Mouse (Mus musculus) urinary bladder, postnatal 10 days (tissue): ENCODE data around the gene Git1.

Experiments used
- DNase-seq: peaks from one replicate; pipeline ENCODE4 v3.0.0; 2022; ENCODE audit warnings: low spot score

Gene Git1

DNA sequence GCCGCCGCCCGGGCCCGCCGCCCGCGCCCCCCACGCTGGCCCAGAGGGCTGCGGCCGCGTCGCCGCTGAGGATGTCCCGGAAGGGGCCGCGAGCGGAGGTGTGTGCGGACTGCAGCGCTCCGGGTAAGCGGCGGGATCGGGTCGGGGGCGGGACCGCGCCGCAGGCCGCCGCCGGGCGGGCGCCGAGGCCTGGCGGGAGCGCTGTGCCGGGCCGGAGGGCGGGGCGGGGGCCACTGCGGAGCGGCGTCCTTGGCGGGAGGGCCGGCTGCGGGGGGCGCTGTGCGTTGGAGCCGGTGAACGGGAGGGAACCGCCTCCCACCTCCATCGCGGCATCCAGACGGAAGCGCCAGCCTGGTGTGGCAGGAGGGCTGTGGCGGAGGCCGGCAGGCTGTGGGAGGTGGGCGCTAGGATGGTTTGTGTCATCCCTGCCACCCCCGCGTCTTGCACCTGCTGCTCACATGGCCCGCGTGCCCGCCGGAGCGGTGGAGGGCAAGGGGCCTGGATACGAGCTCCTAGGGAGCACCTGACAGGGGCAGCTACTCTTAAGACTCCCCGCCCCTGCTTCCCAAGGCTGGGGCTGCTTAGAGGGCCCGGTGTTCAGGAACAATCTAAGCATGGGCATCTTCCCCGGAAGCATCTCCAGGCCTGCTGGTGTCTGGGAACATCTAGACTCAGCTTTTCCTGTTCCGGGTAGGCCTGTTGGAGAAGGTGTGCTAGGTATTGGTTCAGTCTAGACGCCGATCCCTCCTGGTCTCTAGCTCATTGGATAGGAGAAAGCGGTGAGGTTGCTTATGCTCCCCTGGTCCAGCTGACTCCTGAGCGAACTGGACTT lies at the start of gene Git1:
Git1 (plus strand) TSS at position 51 of the 832 bp plus-strand sequence.
- DNase-seq: no peak

DNA sequence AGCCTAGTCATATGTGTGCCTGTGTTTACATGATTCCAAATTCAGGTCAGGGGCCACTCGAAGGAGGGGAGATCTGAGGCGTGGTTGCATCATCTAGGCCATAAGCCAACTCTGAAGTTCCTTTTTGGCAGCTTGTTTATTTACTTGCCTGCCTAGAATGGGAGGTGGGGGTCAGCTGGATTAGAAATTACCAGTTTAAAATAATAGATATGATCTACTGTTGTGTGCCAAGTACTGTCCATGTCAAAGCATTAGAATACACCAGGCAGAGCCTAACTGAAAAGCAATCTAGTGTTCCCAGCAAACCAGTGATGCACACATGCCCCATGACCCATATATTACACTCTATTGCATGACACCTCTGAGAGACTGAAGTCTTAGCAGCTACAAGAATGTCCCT lies 48.4 kb upstream of the Git1 start:
- no peak for DNase-seq

DNA sequence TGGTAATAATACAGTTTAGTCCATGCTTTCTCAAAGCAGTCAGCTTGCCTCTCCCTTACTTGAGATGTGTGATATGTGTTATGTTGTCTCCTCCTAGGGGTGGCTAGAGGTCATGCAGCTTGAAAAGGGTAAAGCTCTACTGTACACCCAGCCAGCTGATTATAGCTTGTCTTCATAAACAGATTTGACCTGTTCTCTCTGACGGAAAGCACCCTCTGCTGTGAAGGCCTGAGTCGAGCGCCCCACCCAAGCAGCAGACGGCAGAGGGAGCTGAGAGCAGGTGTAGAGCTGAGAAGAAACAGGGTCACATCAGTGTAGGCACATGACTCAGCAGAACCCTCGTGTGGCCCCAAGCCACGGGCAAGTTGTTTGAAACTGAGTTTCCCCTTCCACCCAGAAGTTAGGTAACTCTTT lies 46.7 kb upstream of the Git1 start:
- DNase-seq: no peak

DNA sequence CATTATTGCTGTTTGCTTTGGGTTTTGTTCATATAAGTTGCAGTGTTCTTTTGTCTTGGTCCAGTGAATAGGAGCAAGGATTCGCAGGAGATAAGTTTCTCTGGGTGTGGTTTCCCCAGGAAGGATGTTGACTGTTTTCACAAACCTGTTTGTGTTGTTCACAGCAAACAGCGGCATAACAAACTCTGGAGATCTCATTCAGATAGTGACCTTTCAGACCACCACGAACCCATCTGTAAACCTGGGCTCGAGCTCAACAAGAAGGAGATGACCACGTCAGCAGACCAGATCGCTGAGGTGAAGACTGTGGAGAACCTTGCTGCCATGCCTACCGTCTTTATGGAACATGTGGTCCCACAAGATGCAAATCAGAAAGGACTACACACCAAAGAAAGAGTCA lies 44.1 kb upstream of the Git1 start:
- DNase-seq: no peak

DNA sequence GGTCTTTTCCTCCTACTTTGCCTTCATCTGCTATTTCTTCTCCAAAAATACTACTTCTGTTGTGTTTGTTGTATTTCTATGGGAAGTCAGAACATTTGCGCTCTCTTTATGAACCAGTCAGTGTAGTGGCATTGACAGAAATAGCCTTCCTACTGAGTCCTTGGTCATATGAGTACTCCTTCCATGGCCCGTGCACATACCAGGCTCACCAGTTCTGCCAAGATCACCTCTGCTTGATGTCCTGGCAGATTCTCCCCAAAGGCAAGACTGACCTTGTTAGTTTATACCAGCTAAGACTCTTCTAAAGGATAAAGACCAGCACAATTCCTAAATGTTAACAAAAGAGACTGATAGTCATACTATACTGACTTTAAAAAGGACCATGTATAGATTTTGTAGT lies 41.7 kb upstream of the Git1 start:
- DNase-seq: no peak

DNA sequence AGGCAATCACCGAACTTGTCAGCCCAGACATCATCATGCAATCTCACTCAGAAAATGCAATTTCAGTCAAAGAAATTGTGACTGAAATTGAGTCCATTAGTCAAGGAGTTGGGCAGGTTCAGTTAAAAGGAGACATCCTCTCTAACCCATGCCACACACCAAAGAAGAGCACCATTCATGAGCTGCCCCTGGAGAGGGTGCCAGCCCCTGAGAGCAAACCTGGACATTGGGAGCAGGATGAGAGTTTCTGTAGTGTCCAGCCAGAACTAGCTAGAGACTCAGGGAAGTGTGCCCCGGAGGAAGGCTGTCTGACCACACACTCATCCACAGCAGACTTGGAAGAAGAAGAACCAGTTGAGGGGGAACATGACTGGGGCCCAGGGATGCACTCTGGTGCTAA lies 40.0 kb upstream of the Git1 start:
- no peak for DNase-seq

DNA sequence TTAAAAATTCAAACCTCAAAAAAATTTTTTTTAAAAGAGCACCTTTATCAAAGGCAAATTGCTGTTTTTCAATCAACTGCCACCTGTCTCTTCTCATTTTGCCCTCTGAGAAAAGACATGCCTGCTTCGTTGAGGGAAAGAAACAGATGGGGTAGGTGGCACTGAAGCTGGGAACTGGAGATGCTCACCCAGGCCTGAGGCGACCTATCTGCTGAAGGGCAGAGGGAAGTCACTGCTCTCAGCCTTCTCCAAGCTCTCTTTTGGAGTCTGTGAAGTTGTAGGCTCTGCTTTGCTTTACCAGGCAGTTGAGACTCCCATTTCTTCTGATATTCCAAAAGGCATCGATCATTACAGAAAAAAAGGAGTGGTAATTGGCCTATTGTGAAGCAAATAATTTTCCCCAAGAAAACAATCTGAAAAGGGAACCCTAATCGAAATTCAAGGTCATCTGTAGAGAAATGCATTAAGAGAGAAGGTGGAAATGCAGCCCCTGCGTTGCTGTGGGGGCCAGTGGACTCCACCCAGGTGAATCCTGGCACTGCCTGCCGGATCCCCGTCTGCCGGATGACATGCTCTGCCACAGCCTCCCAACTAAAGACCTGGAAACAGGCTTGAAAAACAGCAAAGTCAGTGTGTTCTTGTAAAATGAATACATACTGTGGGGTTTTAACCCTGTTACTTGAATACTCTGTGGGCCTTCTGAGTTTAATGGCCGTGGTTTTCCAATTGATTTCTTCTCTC lies 37.4 kb upstream of the Git1 start:
- DNase-seq: no peak

DNA sequence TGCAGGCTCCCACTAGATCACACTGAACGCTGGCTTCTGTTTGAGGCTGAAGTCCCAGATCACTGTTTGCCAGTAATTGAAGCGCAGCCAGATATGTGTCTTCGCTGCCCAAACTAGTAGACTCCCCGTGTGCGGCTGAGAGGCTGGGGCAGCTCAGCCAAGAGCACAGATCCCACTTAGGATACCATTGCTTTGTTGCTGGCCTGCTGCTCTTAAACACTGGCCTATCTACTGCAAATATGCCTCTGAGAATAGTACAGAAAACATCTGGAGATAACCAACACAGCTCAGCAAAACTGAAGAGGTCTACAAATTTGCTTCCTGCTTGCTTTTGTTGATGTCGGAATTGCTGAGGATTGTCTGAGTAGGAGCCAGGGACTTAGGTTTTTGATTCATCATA lies 36.5 kb upstream of the Git1 start:
- no peak for DNase-seq

DNA sequence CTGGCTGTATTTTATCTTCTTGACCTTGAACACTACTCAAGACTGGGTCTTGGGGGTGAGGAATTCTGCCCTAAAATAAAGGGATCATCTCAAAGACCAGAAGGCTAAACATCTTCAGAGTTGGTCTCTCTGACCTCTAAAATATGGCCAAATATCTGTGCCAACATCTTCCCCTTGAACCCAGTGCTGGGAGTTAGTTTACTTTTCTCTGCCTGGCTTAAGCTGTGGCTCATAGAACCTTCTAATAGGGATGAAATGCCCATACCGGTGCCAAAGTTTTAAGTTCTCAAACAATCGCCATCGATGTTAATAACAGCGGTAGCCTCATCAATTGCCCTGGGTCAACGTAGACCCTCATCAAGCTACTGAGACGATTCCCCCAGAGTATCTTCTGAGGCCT lies 31.5 kb upstream of the Git1 start:
- DNase-seq: no peak

DNA sequence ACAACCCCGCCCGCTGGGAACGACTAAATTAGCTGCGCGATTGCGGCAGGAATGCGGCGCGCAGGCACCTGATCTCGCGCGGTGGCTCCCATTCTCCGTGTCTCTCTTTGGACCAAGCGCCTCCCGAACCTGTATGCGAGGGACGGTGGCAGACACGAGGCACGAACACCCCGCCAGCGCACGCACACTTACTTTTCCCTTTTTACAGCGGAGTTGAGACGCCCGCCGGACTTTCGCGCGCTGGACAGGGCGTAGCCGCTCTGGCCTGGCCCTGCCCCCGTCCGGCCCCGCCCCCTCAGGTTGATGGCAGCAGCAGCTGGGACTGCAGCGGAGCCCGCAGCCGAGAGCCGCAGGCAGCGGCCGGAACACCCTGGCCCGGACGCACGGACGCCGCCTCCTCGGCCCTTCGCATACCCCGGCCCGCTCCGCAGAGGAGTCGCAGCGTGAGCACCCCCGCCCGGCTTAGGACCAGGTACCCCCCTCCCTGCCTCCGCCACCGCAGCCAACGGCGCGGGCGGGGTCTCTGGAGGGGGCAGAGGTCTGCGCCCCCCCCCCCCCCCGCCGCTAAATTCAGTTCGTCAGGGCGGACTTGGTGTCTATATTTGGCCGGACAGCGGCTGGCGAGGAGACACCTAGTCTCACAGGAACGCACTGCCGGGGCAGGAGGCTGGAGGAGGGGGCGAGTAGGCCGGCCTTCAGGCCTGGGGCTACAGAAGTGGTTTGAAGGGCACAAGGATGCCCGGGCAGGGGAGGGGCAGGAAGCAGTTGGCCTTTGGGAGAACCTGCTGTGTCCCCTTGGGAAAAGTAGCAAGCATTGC lies 30.9 kb upstream of the Git1 start, which contains the start of gene Coro6:
Coro6 (plus strand) TSS at position 129 of the 818 bp plus-strand sequence.
- DNase-seq: no peak

DNA sequence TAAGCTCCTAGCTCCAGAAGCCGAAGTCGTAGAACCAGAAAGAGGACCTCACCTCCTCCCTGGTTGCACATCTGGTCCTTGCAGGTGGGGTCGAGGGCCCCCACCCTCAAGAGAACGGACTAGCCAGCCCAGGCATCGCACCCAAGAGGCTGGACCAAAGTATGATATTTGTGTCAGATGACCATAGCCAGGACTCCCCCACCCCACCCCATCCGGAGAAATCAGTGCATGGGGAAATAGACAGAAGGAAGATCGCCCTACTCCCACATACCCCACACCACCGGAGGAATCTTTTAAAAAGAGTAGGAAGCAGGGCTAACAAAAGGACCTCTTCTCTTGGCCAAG lies 30.3 kb upstream of the Git1 start:
- DNase-seq: no peak

DNA sequence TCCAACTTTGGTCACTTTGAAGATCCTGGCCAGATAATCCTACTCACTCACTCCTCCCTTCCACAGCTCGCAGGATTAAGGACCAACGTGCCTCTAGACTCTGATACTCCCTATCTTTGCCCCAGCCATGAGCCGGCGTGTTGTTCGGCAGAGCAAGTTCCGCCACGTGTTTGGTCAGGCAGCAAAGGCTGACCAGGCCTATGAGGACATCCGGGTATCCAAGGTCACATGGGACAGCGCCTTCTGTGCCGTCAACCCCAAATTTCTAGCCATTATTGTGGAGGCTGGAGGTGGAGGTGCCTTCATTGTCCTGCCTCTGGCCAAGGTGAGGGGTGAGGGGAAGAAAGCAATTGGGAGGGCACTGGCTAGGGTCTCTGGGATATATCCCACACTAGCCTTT lies 29.6 kb upstream of the Git1 start:
- no peak for DNase-seq

DNA sequence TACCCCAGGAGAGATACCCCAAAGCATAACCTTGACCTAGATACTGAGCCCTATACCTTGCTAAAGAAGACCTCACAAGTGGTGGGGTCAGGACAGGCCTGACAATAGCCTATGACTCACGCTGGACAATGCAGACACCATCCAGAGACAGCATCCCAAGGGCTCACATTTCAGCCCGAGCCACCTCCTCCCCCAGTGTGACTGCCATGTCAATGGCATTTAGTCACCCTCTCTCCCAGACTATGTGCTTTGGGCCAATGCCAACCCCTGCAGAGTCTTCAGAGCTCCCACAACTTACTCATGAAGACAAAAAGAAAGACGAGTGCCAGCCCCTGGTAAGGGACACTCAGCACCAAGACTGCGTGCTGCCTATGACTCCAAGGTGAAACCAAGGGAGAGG lies 28.7 kb upstream of the Git1 start:
- DNase-seq: no peak

DNA sequence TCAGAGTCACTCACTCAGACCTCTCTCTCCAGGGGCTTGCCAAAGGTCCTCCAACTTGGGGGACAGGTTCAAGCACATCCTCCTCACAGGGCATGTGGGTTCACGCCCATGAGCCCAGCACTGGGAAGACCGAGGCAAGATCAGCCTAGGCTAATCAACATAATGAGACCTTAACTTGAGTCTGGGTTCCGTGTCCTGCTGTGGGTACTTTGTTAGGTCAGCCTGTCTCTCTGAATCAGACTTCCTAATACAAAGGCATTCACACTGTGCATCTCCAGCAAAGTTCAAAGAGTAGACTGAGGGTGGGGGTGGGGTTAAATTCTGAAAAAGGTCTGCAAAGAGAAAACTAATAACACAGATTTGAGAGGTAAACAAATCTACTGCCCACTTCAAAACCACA lies 28.3 kb upstream of the Git1 start:
- no peak for DNase-seq

DNA sequence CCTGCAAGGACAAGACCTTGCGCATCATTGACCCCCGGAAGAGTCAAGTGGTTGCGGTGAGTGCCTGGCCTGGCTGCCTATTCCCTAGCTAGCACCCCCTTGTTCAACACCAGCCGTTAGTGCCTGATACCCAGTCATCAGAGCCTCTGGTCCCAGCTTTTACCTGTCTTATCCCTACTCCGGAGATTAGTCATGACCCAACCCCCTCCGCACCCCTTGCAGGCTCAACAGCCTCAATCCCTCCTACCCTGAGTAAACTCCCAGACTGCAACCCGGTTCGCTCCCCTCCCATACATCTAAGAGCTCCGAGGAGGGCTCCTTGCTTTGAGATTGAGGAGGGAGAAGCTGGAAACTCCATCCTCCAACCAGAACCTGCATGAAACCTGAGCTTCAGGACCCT lies 26.8 kb upstream of the Git1 start:
- no peak for DNase-seq

DNA sequence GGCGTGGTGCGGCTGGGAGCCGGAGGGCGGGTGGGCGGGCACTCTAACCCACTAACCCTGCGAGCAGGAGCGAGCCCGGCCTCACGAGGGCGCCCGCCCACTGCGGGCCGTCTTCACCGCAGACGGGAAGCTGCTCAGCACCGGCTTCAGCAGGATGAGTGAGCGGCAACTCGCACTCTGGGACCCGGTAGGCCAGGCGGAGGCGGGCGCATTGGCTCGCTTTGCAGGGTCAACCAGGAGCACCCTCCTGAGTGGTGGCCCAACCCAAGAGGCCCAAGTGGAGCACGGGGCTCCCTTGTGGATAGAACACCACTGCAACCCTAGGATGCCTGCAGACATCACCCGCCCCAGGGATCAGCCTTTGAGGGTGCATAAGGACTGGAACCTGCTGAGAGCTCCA lies 26.2 kb upstream of the Git1 start:
- no peak for DNase-seq

DNA sequence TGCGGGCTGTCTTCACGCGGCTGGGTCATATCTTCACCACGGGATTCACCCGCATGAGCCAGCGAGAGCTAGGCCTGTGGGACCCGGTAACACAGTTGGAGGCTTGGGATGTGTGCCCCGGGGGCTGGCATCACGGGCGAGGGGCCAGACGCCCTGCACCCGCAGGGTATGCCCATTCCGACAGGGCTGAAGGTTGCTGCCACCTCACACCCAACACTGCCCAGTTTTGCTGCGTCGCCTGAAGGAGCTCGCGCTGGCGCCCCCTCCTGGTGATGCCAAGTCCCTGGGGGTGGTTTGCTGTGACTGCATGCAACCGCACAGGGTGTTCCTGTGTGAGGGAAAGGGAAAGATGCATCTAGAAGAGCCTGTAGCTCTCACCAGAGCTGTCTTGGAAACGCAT lies 25.6 kb upstream of the Git1 start:
- DNase-seq: no peak

DNA sequence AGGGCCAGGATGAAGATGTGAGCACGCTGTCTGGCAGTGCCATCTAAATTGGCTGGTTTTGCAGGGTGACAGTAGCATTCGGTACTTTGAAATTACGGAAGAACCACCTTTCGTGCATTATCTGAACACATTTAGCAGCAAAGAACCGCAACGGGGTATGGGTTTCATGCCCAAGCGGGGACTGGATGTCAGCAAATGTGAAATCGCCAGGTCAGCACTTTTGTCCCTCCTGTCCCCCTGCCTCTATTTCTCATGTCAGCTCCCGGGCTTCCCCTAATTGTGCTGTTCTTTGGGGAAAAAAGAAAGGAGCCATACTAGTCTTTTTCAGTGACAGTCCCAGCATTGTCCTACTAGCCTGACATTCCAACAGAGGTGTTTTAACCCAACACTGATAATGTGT lies 25.0 kb upstream of the Git1 start:
- DNase-seq: no peak

DNA sequence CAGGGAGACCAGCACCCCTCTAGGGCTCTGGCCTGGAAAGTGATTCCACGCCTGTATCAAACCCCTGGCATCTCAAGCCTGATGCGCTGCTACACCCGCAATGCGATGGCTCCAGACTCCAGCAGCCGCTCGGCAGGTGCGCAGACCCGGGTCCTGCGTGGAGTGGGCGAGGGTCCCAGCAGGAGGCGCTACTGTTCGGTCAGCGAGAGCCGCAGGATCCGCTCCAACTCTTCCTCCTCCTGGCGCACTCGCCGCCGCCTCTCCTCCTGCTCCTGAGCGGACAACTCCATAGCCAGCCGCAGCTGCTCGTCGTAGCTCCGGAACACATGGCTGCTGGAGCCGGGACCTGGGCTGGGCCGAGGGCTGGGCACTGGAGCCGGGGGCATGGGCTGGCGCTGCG lies 22.0 kb upstream of the Git1 start:
- no peak for DNase-seq

DNA sequence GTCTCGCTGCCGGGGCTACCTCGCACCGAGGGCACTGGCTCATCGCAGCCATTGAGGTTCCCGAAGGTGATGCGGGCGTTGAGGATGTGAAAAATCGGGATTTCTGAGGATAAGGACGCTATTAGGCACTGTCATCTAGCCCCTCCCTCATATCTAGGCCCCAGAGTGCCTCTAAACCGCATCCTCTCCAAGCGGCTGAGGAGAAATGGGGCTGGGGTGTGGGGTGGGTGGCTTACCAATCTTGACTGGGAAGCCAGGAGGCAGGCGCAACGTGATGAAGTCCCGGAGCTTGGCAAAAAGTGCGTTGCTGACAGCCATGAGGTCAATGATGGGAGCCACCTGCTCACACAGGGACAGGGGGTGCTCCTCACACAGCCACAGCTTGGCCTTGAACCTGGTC lies 20.6 kb upstream of the Git1 start:
- no peak for DNase-seq

DNA sequence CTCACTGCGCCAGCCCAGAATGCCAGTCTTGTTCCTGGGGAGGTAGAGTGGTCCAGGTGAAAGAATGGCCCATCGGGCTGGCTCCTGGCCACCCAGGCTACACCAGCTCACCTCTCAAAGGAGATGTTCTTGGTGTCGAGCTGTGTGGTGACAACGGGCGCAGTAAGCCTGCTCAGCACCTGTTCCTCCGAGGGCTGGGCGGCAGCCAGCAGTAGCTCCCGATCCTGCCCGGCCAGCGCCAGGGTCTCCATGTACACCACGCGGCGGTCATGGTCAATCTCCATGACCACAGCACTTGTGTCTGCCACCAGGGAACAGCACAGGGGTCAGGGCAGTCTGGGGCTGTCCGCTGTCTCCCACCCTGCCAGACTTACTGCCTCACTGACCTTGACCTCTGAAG lies 17.1 kb upstream of the Git1 start:
- no peak for DNase-seq

DNA sequence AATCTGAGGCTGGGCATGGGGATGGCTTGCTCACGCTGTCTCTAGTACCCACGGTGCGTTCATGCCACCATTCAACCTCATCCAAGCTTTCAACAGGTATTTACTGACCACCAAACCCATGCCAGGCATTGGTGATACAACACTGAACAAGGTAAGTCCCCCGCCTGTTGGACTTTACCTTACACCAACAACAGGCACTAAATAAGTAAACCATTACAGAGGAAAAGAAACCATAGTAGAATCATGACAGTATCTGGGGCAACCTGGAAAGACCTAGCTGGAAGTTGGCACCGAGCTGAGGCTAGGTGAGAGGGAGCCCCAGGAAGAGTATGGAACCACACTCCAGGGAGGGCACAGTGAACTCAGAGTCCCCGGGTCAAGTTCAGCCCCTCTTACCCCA lies 16.5 kb upstream of the Git1 start:
- DNase-seq: no peak

DNA sequence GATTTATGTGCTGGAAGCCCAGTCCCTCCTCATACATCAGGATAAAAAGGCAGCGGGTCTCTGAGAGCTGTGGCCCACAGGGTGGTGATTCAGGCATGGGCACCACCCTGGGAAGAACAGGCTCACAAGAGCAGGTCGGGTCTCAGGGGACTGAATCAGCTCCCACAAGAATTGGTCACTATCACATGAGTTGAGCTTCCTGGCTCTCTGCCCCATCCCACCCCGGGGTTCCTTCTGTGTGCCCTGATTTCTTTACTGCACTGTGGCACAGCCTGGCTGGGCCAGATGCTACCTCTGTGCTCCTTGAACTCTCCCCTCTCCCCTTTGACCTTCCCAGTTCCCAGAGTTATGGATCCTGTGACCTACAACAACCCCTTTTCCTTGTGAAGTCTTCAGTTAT lies 10.3 kb upstream of the Git1 start:
- DNase-seq: no peak
